Mouse (Mus musculus): Measurements from ENCODE around the gene Fam78a. TPM values are rescaled to one million over a fixed set of nuclear protein-coding genes. Genes with fewer than 3 reads are reported as not detected.
"Not testable (repeated sequence)": the region's sequence is repeated elsewhere in the genome, so short reads cannot be mapped to it uniquely, and the experiment has no call there.

Gene Fam78a
- total RNA-seq, 2 experiments from 2014 or later: 6.5 to 10.9 TPM

GRCm38 (mm10) chr2:32051791-32052190 is 32.9 kb downstream of the Fam78a start:
- no peak for ATAC-seq (replicated peaks; ENCODE audit: poor library complexity, severe bottlenecking)

- ATAC-seq (replicated peaks; ENCODE audit: poor library complexity, severe bottlenecking): no peak
These were observed 37.3 kb downstream of the Fam78a start for GRCm38 (mm10) chr2:32047323-32047722.

GRCm38 (mm10) chr2:32046009-32046408 is 38.6 kb downstream of the Fam78a start:
- no peak for ATAC-seq (replicated peaks; ENCODE audit: poor library complexity, severe bottlenecking)

- ATAC-seq (replicated peaks; ENCODE audit: poor library complexity, severe bottlenecking): no peak
These were observed 39.3 kb downstream of the Fam78a start for GRCm38 (mm10) chr2:32045375-32045774.

GRCm38 (mm10) chr2:32043836-32044235 is 40.8 kb downstream of the Fam78a start:
- no peak for ATAC-seq (replicated peaks; ENCODE audit: poor library complexity, severe bottlenecking)

- ATAC-seq (replicated peaks; ENCODE audit: poor library complexity, severe bottlenecking): no peak
These were observed 43.6 kb downstream of the Fam78a start for GRCm38 (mm10) chr2:32041087-32041486.

- not testable (repeated sequence) for ATAC-seq (replicated peaks; ENCODE audit: poor library complexity, severe bottlenecking)
These were observed 44.0 kb downstream of the Fam78a start for GRCm38 (mm10) chr2:32040646-32041045.

- ATAC-seq (replicated peaks; ENCODE audit: poor library complexity, severe bottlenecking): no peak
These were observed 46.0 kb downstream of the Fam78a start for GRCm38 (mm10) chr2:32038661-32039081.

- no peak for ATAC-seq (replicated peaks; ENCODE audit: poor library complexity, severe bottlenecking)
These were observed 47.3 kb downstream of the Fam78a start for GRCm38 (mm10) chr2:32037279-32037858.

GRCm38 (mm10) chr2:32034206-32034605 is 50.5 kb downstream of the Fam78a start:
- no peak for ATAC-seq (replicated peaks; ENCODE audit: poor library complexity, severe bottlenecking)

GRCm38 (mm10) chr2:32033436-32033835 is 51.2 kb downstream of the Fam78a start:
- no peak for ATAC-seq (replicated peaks; ENCODE audit: poor library complexity, severe bottlenecking)

GRCm38 (mm10) chr2:32029636-32030035 is 55.0 kb downstream of the Fam78a start:
- no peak for ATAC-seq (replicated peaks; ENCODE audit: poor library complexity, severe bottlenecking)

GRCm38 (mm10) chr2:32024372-32024771 is 60.3 kb downstream of the Fam78a start:
- ATAC-seq (replicated peaks; ENCODE audit: poor library complexity, severe bottlenecking): no peak

GRCm38 (mm10) chr2:32020229-32020628 is 64.4 kb downstream of the Fam78a start:
- no peak for ATAC-seq (replicated peaks; ENCODE audit: poor library complexity, severe bottlenecking)

- ATAC-seq (replicated peaks; ENCODE audit: poor library complexity, severe bottlenecking): no peak
These were observed 65.0 kb downstream of the Fam78a start for GRCm38 (mm10) chr2:32019704-32020103.

GRCm38 (mm10) chr2:32008716-32009115 is 75.9 kb downstream of the Fam78a start:
- ATAC-seq (replicated peaks; ENCODE audit: poor library complexity, severe bottlenecking): no peak

- no peak for ATAC-seq (replicated peaks; ENCODE audit: poor library complexity, severe bottlenecking)
These were observed 76.3 kb downstream of the Fam78a start for GRCm38 (mm10) chr2:32008311-32008710.

Other genes starting within 250 kb of the Fam78a start
- gene Fibcd1, start 238.9 kb downstream of the Fam78a start, total RNA-seq (2014; fragmentation: Nextera tagmentation): not detected in 2 replicates
- not detected in 2 replicates for gene Fibcd1, start 238.9 kb downstream of the Fam78a start, total RNA-seq (2017)
- not detected in 2 replicates for gene Lamc3, start 197.6 kb downstream of the Fam78a start, total RNA-seq (2014; fragmentation: Nextera tagmentation)
- not detected in 2 replicates for gene Lamc3, start 197.6 kb downstream of the Fam78a start, total RNA-seq (2017)
- gene Aif1l, start 134.7 kb downstream of the Fam78a start, total RNA-seq (2014; fragmentation: Nextera tagmentation): not detected in 2 replicates
- 0.30 TPM in 1 of 2 replicates, not detected in the other for gene Aif1l, start 134.7 kb downstream of the Fam78a start, total RNA-seq (2017)
- 91.0 and 145 TPM in 2 replicates for gene Nup214, start 110.4 kb downstream of the Fam78a start, total RNA-seq (2014; fragmentation: Nextera tagmentation)
- 52.2 and 55.5 TPM in 2 replicates for gene Nup214, start 110.4 kb downstream of the Fam78a start, total RNA-seq (2017)
- 2.6 TPM in 1 of 2 replicates, not detected in the other for gene Plpp7, start 10.7 kb upstream of the Fam78a start, total RNA-seq (2014; fragmentation: Nextera tagmentation)
- gene Plpp7, start 10.7 kb upstream of the Fam78a start, total RNA-seq (2017): 0.56 and 0.77 TPM in 2 replicates
- gene Prrc2b, start 66.2 kb upstream of the Fam78a start, total RNA-seq (2014; fragmentation: Nextera tagmentation): 32.6 and 46.7 TPM in 2 replicates
- 10.5 and 12.8 TPM in 2 replicates for gene Prrc2b, start 66.2 kb upstream of the Fam78a start, total RNA-seq (2017)
- 17.8 and 30.8 TPM in 2 replicates for gene Pomt1, start 151.7 kb upstream of the Fam78a start, total RNA-seq (2014; fragmentation: Nextera tagmentation)
- 40.3 and 51.3 TPM in 2 replicates for gene Pomt1, start 151.7 kb upstream of the Fam78a start, total RNA-seq (2017)
- 37.7 and 43.5 TPM in 2 replicates for gene Uck1, start 175.3 kb upstream of the Fam78a start, total RNA-seq (2014; fragmentation: Nextera tagmentation)
- gene Uck1, start 175.3 kb upstream of the Fam78a start, total RNA-seq (2017): 28.8 and 33.7 TPM in 2 replicates
- gene Golga2, start 202.5 kb upstream of the Fam78a start, total RNA-seq (2014; fragmentation: Nextera tagmentation): 32.2 and 38.0 TPM in 2 replicates
- gene Golga2, start 202.5 kb upstream of the Fam78a start, total RNA-seq (2017): 49.7 and 50.9 TPM in 2 replicates
- 283 and 409 TPM in 2 replicates for gene Swi5, start 203.2 kb upstream of the Fam78a start, total RNA-seq (2014; fragmentation: Nextera tagmentation)
- 384 and 442 TPM in 2 replicates for gene Swi5, start 203.2 kb upstream of the Fam78a start, total RNA-seq (2017)

Data from granulocyte monocyte progenitor cell, adult 5-6 weeks (primary cell).